In genomic region chr4:154787190-154787589, GRCm38 (mm10) we compare ENCODE assay signal across 10 mouse cellular contexts. TPM values are rescaled to one million over a fixed set of nuclear protein-coding genes. Genes with fewer than 3 reads are reported as not detected.
DNase-seq lines count a peak whose midpoint lies in the region; ATAC-seq lines count a peak whose summit lies in the region.
"Had no signal": no experiment of that assay in that cellular context is flagged by ENCODE, and none has a peak within 500 bp of the region (broad histone marks: within the 10 kb centered on the region; RNA-seq: fewer than 3 reads in every experiment).

No protein-coding gene starts in this region.

- peak; percentile 34 to 36 for DNase-seq in cerebellum, postnatal 10 days
- no peak for DNase-seq in cerebellum, postnatal 36 days
- DNase-seq in left cerebral cortex, postnatal 14 days (ENCODE audit: low spot score in 2 of 2), result peak; percentile 19 to 26
- DNase-seq in left cerebral cortex, adult 11 months (ENCODE audit: low spot score), result no peak
- DNase-seq in embryo, embryonic 10 days (ENCODE audit: low spot score), result peak; percentile 56
- DNase-seq in spleen, adult 18-20 months, result no peak

- WGBS in limb, embryonic 12.5 days, result 16% methylated on average over 8 of the region's 8 CpGs

- no peak overlapping the region for H3K9ac ChIP-seq in limb, embryonic 12.5 days (replicated peaks)

- ATAC-seq in limb, embryonic 12.5 days (ENCODE audit: insufficient number of reproducible peaks, insufficient read depth, low FRiP score, low TSS enrichment, low read depth), result peak; percentile 82
- ATAC-seq in erythroblast, adult 5-6 weeks (replicated peaks; ENCODE audit: low FRiP score, poor library complexity, severe bottlenecking), result no peak

- H3K27me3 ChIP-seq in limb, embryonic 12.5 days, result peaks cover 18% of the 10 kb centered on the region; the same call in 1 of the 2 replicates

- intact Hi-C loops in left cerebral cortex, postnatal 14 days (cut with DNase I), result no loop called here

- H3K36me3 ChIP-seq in limb, embryonic 12.5 days, result no peaks in the 10 kb centered on the region
- H3K36me3 ChIP-seq: forebrain, embryonic 10.5 days had no signal

- H3K27ac ChIP-seq in limb, embryonic 12.5 days, result no peak overlapping the region
- H3K27ac ChIP-seq: forebrain, embryonic 10.5 days had no signal

- no peak overlapping the region for H3K4me2 ChIP-seq in limb, embryonic 12.5 days
- H3K4me2 ChIP-seq: heart, embryonic 11.5 days had no signal

- H3K4me3 ChIP-seq in limb, embryonic 12.5 days (replicated peaks), result no peak overlapping the region
- H3K4me3 ChIP-seq: forebrain, embryonic 10.5 days had no signal

- H3K4me1 ChIP-seq in limb, embryonic 12.5 days (replicated peaks), result peaks cover 64% of the 10 kb centered on the region

- no peaks in the 10 kb centered on the region for H3K9me3 ChIP-seq in limb, embryonic 12.5 days
- H3K9me3 ChIP-seq: forebrain, embryonic 10.5 days had no signal

RNA-seq across cellular contexts. Expression of gene Ttc34, which starts 50.1 kb away (rescaled TPM):
- 1 to 10 TPM; 2.3 to 3.9 TPM for total RNA-seq in left cerebral cortex, postnatal 14 days (2021)
- 0.23 and 0.54 TPM in 2 replicates for polyA plus RNA-seq in limb, embryonic 12.5 days (2016; fragmentation: Nextera tagmentation; extraction: Ambion mirVana)
- total RNA-seq in erythroblast, adult 5-6 weeks (2015; ENCODE audit: low replicate concordance), result not detected in 2 replicates
- not detected in 2 replicates for total RNA-seq in erythroblast, adult 5-6 weeks (2017; ENCODE audit: low replicate concordance)

Comparison
In these comparisons a context has a peak if more than half of its experiments do, and no peak if none do; other contexts are left out.
1. DNase-seq: peak in cerebellum, postnatal 10 days (2 of 2), left cerebral cortex, postnatal 14 days (2 of 2) and embryo, embryonic 10 days (single experiment); none in cerebellum, postnatal 36 days (0 of 2), left cerebral cortex, adult 11 months (single experiment) and spleen, adult 18-20 months (0 of 2).